Mouse (Mus musculus): ENCODE data around the gene Cilp. TPM values are rescaled to one million over a fixed set of nuclear protein-coding genes. Genes with fewer than 3 reads are reported as not detected.
"Not testable (repeated sequence)": the region's sequence is repeated elsewhere in the genome, so short reads cannot be mapped to it uniquely, and the experiment has no call there.

Gene Cilp
- polyA plus RNA-seq (2014; fragmentation: Nextera tagmentation; extraction: Ambion mirVana): 0.23 and 0.57 TPM in 2 replicates

- Histone ChIP-seq H3K27ac (ENCODE audit: low read depth, low read length) (no peak within 1 kb of the TSS), H3K4me2 (ENCODE audit: low read depth, low read length) (no peak within 1 kb of the TSS), H3K9me3 (ENCODE audit: control insufficient read depth, low read length) (no peaks in the 10 kb centered on the region), H3K9ac (replicated peaks; ENCODE audit: low read depth, low read length) (no peak within 1 kb of the TSS), H3K27me3 (ENCODE audit: control insufficient read depth, insufficient read depth, low read length) (no peaks in the 10 kb centered on the region), H3K4me1 (ENCODE audit: control insufficient read depth, insufficient read depth, low read length) (peaks cover 14% of the 10 kb centered on the region), H3K36me3 (ENCODE audit: control insufficient read depth, insufficient read depth, low read length) (no peaks in the 10 kb centered on the region), H3K4me3 (ENCODE audit: low read depth, low read length) (no peak within 1 kb of the TSS)
- WGBS: 51% methylated on average over 5 of the region's 5 CpGs
- no peak for ATAC-seq (ENCODE audit: low read depth)
Measured at GRCm38 (mm10) chr9:65264959-65265358, at the start of gene Cilp. Gene Cilp (plus strand): TSS chr9:65265180.

GRCm38 (mm10) chr9:65215494-65216126 lies 49.4 kb upstream of the Cilp start:
- Histone ChIP-seq H3K4me3 (ENCODE audit: low read depth, low read length) (peak overlapping the region; percentile 50), H3K4me2 (ENCODE audit: low read depth, low read length) (peak overlapping the region; percentile 88), H3K9me3 (ENCODE audit: control insufficient read depth, low read length) (no peaks in the 10 kb centered on the region), H3K36me3 (ENCODE audit: control insufficient read depth, insufficient read depth, low read length) (no peaks in the 10 kb centered on the region), H3K27ac (ENCODE audit: low read depth, low read length) (peak overlapping the region; percentile 85), H3K9ac (replicated peaks; ENCODE audit: low read depth, low read length) (peak overlapping the region; percentile 88), H3K27me3 (ENCODE audit: control insufficient read depth, insufficient read depth, low read length) (no peaks in the 10 kb centered on the region), H3K4me1 (ENCODE audit: control insufficient read depth, insufficient read depth, low read length) (peaks cover 8% of the 10 kb centered on the region; the same call in 1 of the 2 replicates)
- WGBS: 10% methylated on average over 31 of the region's 31 CpGs
- peak; percentile 15 for ATAC-seq (ENCODE audit: low read depth)

GRCm38 (mm10) chr9:65216972-65217371 lies 48.0 kb upstream of the Cilp start:
- Histone ChIP-seq H3K27me3 (ENCODE audit: control insufficient read depth, insufficient read depth, low read length) (no peaks in the 10 kb centered on the region), H3K4me1 (ENCODE audit: control insufficient read depth, insufficient read depth, low read length) (peaks cover 8% of the 10 kb centered on the region; the same call in 1 of the 2 replicates), H3K4me2 (ENCODE audit: low read depth, low read length) (no peak overlapping the region), H3K27ac (ENCODE audit: low read depth, low read length) (no peak overlapping the region), H3K36me3 (ENCODE audit: control insufficient read depth, insufficient read depth, low read length) (no peaks in the 10 kb centered on the region), H3K9ac (replicated peaks; ENCODE audit: low read depth, low read length) (no peak overlapping the region), H3K4me3 (ENCODE audit: low read depth, low read length) (no peak overlapping the region), H3K9me3 (ENCODE audit: control insufficient read depth, low read length) (no peaks in the 10 kb centered on the region)
- 69% methylated on average over 8 of the region's 8 CpGs for WGBS
- no peak for ATAC-seq (ENCODE audit: low read depth)

GRCm38 (mm10) chr9:65217661-65218060 lies 47.3 kb upstream of the Cilp start:
- H3K4me1 ChIP-seq (ENCODE audit: control insufficient read depth, insufficient read depth, low read length): peaks cover 8% of the 10 kb centered on the region; the same call in 1 of the 2 replicates
- H3K4me2 ChIP-seq (ENCODE audit: low read depth, low read length): no peak overlapping the region
- H3K9ac ChIP-seq (replicated peaks; ENCODE audit: low read depth, low read length): no peak overlapping the region
- no peak overlapping the region for H3K27ac ChIP-seq (ENCODE audit: low read depth, low read length)
- no peak overlapping the region for H3K4me3 ChIP-seq (ENCODE audit: low read depth, low read length)
- no peaks in the 10 kb centered on the region for H3K9me3 ChIP-seq (ENCODE audit: control insufficient read depth, low read length)
- ATAC-seq (ENCODE audit: low read depth): no peak
- H3K36me3 ChIP-seq (ENCODE audit: control insufficient read depth, insufficient read depth, low read length): no peaks in the 10 kb centered on the region
- H3K27me3 ChIP-seq (ENCODE audit: control insufficient read depth, insufficient read depth, low read length): no peaks in the 10 kb centered on the region
- WGBS: 69% methylated on average over 6 of the region's 6 CpGs

- no peak overlapping the region for H3K9ac ChIP-seq (replicated peaks; ENCODE audit: low read depth, low read length)
- no peak overlapping the region for H3K27ac ChIP-seq (ENCODE audit: low read depth, low read length)
- H3K4me2 ChIP-seq (ENCODE audit: low read depth, low read length): no peak overlapping the region
- H3K27me3 ChIP-seq (ENCODE audit: control insufficient read depth, insufficient read depth, low read length): no peaks in the 10 kb centered on the region
- peaks cover 8% of the 10 kb centered on the region; the same call in 1 of the 2 replicates for H3K4me1 ChIP-seq (ENCODE audit: control insufficient read depth, insufficient read depth, low read length)
- no peaks in the 10 kb centered on the region for H3K9me3 ChIP-seq (ENCODE audit: control insufficient read depth, low read length)
- no peaks in the 10 kb centered on the region for H3K36me3 ChIP-seq (ENCODE audit: control insufficient read depth, insufficient read depth, low read length)
- H3K4me3 ChIP-seq (ENCODE audit: low read depth, low read length): no peak overlapping the region
- ATAC-seq (ENCODE audit: low read depth): no peak
- WGBS: 72% methylated on average over 1 of the region's 1 CpGs
Measured at GRCm38 (mm10) chr9:65218916-65219315, 46.1 kb upstream of the Cilp start.

GRCm38 (mm10) chr9:65220398-65220797 lies 44.6 kb upstream of the Cilp start:
- ATAC-seq (ENCODE audit: low read depth); H3K27ac ChIP-seq (ENCODE audit: low read depth, low read length): not testable (repeated sequence)
- WGBS: 53% methylated on average over 3 of the region's 3 CpGs

GRCm38 (mm10) chr9:65223927-65224326 lies 41.1 kb upstream of the Cilp start:
- no peak overlapping the region for H3K4me3 ChIP-seq (ENCODE audit: low read depth, low read length)
- 89% methylated on average over 6 of the region's 6 CpGs for WGBS
- no peak overlapping the region for H3K4me2 ChIP-seq (ENCODE audit: low read depth, low read length)
- H3K27ac ChIP-seq (ENCODE audit: low read depth, low read length): no peak overlapping the region
- H3K9ac ChIP-seq (replicated peaks; ENCODE audit: low read depth, low read length): no peak overlapping the region
- H3K27me3 ChIP-seq (ENCODE audit: control insufficient read depth, insufficient read depth, low read length): no peaks in the 10 kb centered on the region
- ATAC-seq (ENCODE audit: low read depth): no peak
- H3K4me1 ChIP-seq (ENCODE audit: control insufficient read depth, insufficient read depth, low read length): no peaks in the 10 kb centered on the region
- H3K36me3 ChIP-seq (ENCODE audit: control insufficient read depth, insufficient read depth, low read length): no peaks in the 10 kb centered on the region
- no peaks in the 10 kb centered on the region for H3K9me3 ChIP-seq (ENCODE audit: control insufficient read depth, low read length)

More at GRCm38 (mm10) chr9:65220398-65220797, 44.6 kb upstream of the Cilp start:
- not testable (repeated sequence) for H3K4me3 ChIP-seq (ENCODE audit: low read depth, low read length); H3K9me3 ChIP-seq (ENCODE audit: control insufficient read depth, low read length); H3K27me3 ChIP-seq (ENCODE audit: control insufficient read depth, insufficient read depth, low read length); H3K9ac ChIP-seq (replicated peaks; ENCODE audit: low read depth, low read length); H3K4me2 ChIP-seq (ENCODE audit: low read depth, low read length); H3K36me3 ChIP-seq (ENCODE audit: control insufficient read depth, insufficient read depth, low read length); H3K4me1 ChIP-seq (ENCODE audit: control insufficient read depth, insufficient read depth, low read length)

- H3K4me2 ChIP-seq (ENCODE audit: low read depth, low read length): no peak overlapping the region
- no peak for ATAC-seq (ENCODE audit: low read depth)
- H3K27me3 ChIP-seq (ENCODE audit: control insufficient read depth, insufficient read depth, low read length): no peaks in the 10 kb centered on the region
- H3K4me1 ChIP-seq (ENCODE audit: control insufficient read depth, insufficient read depth, low read length): no peaks in the 10 kb centered on the region
- H3K36me3 ChIP-seq (ENCODE audit: control insufficient read depth, insufficient read depth, low read length): no peaks in the 10 kb centered on the region
- H3K9me3 ChIP-seq (ENCODE audit: control insufficient read depth, low read length): no peaks in the 10 kb centered on the region
- no peak overlapping the region for H3K4me3 ChIP-seq (ENCODE audit: low read depth, low read length)
- no peak overlapping the region for H3K9ac ChIP-seq (replicated peaks; ENCODE audit: low read depth, low read length)
- 32% methylated on average over 4 of the region's 4 CpGs for WGBS
- no peak overlapping the region for H3K27ac ChIP-seq (ENCODE audit: low read depth, low read length)
Measured at GRCm38 (mm10) chr9:65225795-65226194, 39.2 kb upstream of the Cilp start.

GRCm38 (mm10) chr9:65230250-65230649 lies 34.7 kb upstream of the Cilp start:
- 76% methylated on average over 6 of the region's 6 CpGs for WGBS
- Histone ChIP-seq H3K4me1 (ENCODE audit: control insufficient read depth, insufficient read depth, low read length) (no peaks in the 10 kb centered on the region), H3K4me3 (ENCODE audit: low read depth, low read length) (no peak overlapping the region), H3K9me3 (ENCODE audit: control insufficient read depth, low read length) (no peaks in the 10 kb centered on the region), H3K27ac (ENCODE audit: low read depth, low read length) (no peak overlapping the region), H3K9ac (replicated peaks; ENCODE audit: low read depth, low read length) (no peak overlapping the region), H3K4me2 (ENCODE audit: low read depth, low read length) (no peak overlapping the region), H3K27me3 (ENCODE audit: control insufficient read depth, insufficient read depth, low read length) (no peaks in the 10 kb centered on the region), H3K36me3 (ENCODE audit: control insufficient read depth, insufficient read depth, low read length) (no peaks in the 10 kb centered on the region)
- ATAC-seq (ENCODE audit: low read depth): no peak

All from neural tube, embryonic 14.5 days (tissue).